Mouse (Mus musculus): ENCODE data around the gene Syngr4. TPM values are rescaled to one million over a fixed set of nuclear protein-coding genes. Genes with fewer than 3 reads are reported as not detected.
"Not testable (repeated sequence)": the region's sequence is repeated elsewhere in the genome, so short reads cannot be mapped to it uniquely, and the experiment has no call there.

The Syngr4 gene
- 0.22 TPM in 1 of 2 replicates, not detected in the other for polyA plus RNA-seq (2015; fragmentation: Nextera tagmentation; extraction: Ambion mirVana)

DNA sequence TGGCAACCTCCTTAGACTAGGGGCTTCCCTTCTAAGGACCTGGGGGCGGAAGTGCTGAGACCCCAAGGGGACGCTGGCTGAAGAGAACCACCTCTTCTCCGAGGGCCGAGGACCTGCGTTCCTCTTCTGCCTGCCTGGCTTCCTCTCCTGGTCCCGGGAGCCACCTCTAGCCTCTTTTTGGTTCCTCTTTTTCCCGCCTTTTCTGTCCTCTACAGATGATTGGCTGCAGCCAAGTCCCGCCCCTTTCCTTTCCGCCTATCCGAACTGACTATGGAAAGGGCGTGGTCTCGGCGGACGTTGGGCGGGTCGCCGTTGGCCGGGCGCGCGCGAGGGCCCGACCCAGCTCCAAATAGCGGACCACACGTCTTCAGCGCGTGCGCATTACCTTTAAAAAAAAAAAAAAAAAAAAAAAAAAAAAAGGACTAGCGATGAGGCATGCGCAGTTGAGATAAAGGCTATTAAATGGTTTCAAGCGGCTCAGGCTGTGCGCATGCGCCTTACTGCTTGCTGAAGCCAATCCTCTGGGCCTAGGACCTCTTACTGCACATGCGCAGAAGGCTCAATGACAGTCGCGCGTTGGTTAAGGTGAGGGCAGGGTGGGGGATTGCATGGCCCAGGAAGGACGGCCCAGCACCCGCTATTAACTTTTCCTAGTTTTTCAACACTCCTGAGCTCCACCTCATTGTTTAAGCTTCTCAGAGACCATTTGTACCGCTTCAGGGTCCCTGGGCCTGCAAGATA, at the start of gene Syngr4, which contains the start of gene Tmem143:
Syngr4 (minus strand) TSS at position 198 of the 741 bp plus-strand sequence.
Tmem143 (plus strand) TSS at position 425 of the 741 bp plus-strand sequence.
- peak within 1 kb of the TSS; percentile 87 for H3K4me2 ChIP-seq
- H3K9ac ChIP-seq, result peak within 1 kb of the TSS; percentile 70
- peak; percentile 94 for ATAC-seq (replicated peaks)
- H3K36me3 ChIP-seq (replicated peaks), result no peaks in the 10 kb centered on the region
- peak within 1 kb of the TSS; percentile 55 for H3K4me3 ChIP-seq
- H3K27me3 ChIP-seq (replicated peaks), result no peaks in the 10 kb centered on the region
- WGBS, result 1% methylated on average over 40 of the region's 40 CpGs
- no peaks in the 10 kb centered on the region for H3K9me3 ChIP-seq
- peaks cover 14% of the 10 kb centered on the region for H3K4me1 ChIP-seq
- H3K27ac ChIP-seq, result peak within 1 kb of the TSS; percentile 81

- not testable (repeated sequence) for H3K9ac ChIP-seq; H3K27me3 ChIP-seq (replicated peaks); H3K36me3 ChIP-seq (replicated peaks); H3K9me3 ChIP-seq; H3K27ac ChIP-seq; H3K4me2 ChIP-seq; ATAC-seq (replicated peaks); H3K4me1 ChIP-seq; H3K4me3 ChIP-seq
- 74% methylated on average over 1 of the region's 1 CpGs for WGBS
Observed at GRCm38 (mm10) chr7:45943280-45943679, 46.8 kb upstream of the Syngr4 start.

DNA sequence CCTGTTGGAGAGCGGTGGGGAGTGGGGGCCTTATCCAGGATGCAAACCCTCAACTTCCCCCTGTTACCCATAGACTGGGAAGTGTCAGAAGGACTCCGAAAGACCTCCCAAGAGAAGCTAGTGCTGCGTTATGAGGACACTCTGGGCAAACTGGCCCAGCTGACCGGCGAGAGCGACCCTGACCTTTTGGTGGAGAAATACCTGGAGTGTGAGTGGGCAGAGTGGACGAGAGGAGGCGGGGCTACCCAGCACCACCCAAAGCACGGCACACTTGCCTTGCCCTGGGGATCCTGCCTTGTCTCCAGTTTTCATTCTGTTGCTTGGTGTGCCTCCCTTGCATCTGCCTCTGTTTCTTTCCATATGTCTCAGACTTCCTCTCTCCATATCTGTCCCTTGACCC, 45.5 kb upstream of the Syngr4 start:
- Histone ChIP-seq H3K27me3 (replicated peaks) (no peaks in the 10 kb centered on the region), H3K4me3 (no peak overlapping the region), H3K27ac (no peak overlapping the region), H3K4me2 (no peak overlapping the region), H3K9me3 (no peaks in the 10 kb centered on the region), H3K4me1 (no peaks in the 10 kb centered on the region), H3K36me3 (replicated peaks) (no peaks in the 10 kb centered on the region), H3K9ac (no peak overlapping the region)
- no peak for ATAC-seq (replicated peaks)
- 86% methylated on average over 9 of the region's 9 CpGs for WGBS

DNA sequence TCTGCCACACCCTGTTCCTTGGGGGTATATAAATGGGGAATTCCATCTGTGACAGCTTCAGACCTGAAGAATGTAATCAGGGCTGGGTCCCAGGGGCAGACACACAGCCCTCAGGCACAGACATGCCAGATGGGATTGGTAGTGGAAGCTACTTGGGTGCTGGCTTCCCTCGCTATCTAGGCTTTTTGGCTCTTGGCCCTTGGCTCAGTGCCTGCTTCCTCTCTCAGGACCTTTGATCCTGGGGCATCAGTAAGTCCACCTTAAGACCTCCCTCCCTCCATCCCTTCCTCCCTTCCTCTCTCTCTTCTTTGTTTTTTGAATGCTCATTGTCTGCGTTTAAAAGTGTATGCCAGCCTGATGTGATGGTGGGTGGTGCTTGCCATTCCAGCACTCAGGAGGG, 43.3 kb upstream of the Syngr4 start:
- H3K4me3 ChIP-seq, result no peak overlapping the region
- no peak overlapping the region for H3K9ac ChIP-seq
- no peaks in the 10 kb centered on the region for H3K9me3 ChIP-seq
- 45% methylated on average over 2 of the region's 2 CpGs for WGBS
- no peak overlapping the region for H3K4me2 ChIP-seq
- no peaks in the 10 kb centered on the region for H3K36me3 ChIP-seq (replicated peaks)
- H3K27ac ChIP-seq, result no peak overlapping the region
- no peaks in the 10 kb centered on the region for H3K4me1 ChIP-seq
- no peak for ATAC-seq (replicated peaks)
- no peaks in the 10 kb centered on the region for H3K27me3 ChIP-seq (replicated peaks)

GRCm38 (mm10) chr7:45935114-45935513, 38.6 kb upstream of the Syngr4 start:
- no peak overlapping the region for H3K4me2 ChIP-seq
- 24% methylated on average over 7 of the region's 7 CpGs for WGBS
- H3K27ac ChIP-seq, result no peak overlapping the region
- no peaks in the 10 kb centered on the region for H3K36me3 ChIP-seq (replicated peaks)
- no peak for ATAC-seq (replicated peaks)
- no peak overlapping the region for H3K4me3 ChIP-seq
- H3K4me1 ChIP-seq, result no peaks in the 10 kb centered on the region
- H3K27me3 ChIP-seq (replicated peaks), result no peaks in the 10 kb centered on the region
- no peaks in the 10 kb centered on the region for H3K9me3 ChIP-seq
- no peak overlapping the region for H3K9ac ChIP-seq

DNA sequence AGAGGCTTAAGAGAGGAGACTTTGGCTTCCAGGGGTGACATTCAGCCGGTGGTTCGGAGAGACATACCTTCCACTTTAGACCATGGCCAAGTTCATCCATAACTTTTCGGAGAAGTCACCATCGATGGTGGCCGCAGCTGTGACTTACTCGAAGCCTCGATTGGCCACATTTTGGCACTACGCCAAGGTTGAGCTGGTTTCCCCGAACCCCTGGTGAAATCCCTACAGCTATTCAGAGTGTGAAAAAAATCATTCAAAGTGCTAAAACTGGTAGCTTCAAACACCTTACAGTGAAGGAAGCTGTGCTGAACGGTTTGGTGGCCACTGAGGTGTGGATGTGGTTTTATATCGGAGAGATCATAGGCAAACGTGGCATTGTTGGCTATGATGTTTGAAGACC, 37.3 kb upstream of the Syngr4 start:
- not testable (repeated sequence) for H3K4me2 ChIP-seq; H3K36me3 ChIP-seq (replicated peaks); H3K4me1 ChIP-seq; H3K27me3 ChIP-seq (replicated peaks); ATAC-seq (replicated peaks); H3K4me3 ChIP-seq; H3K9ac ChIP-seq; H3K9me3 ChIP-seq; H3K27ac ChIP-seq
- 92% methylated on average over 12 of the region's 12 CpGs for WGBS

DNA sequence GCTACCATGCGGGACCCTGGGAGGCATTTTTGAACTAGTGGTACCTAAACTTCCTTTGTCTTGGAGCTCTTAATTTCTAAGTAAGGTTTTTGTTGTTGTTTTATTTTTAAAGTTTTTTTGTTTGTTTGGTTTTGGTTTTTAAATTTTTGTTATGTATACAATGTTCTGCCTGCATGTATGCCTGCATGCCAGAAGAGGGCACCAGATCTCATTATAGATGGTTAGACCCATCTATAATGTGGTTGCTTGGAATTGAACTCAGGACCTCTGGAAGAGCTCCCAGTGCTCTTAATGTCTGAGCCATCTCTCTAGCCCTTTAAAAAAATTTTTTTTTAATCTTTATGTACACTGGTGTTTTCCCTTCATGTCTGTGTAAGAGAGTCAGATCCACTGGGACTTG, 33.2 kb upstream of the Syngr4 start:
- no peaks in the 10 kb centered on the region for H3K36me3 ChIP-seq (replicated peaks)
- no peaks in the 10 kb centered on the region for H3K9me3 ChIP-seq
- ATAC-seq (replicated peaks), result no peak
- H3K4me3 ChIP-seq, result no peak overlapping the region
- H3K27ac ChIP-seq, result no peak overlapping the region
- peaks cover 8% of the 10 kb centered on the region; the same call in 1 of the 2 replicates for H3K27me3 ChIP-seq (replicated peaks)
- H3K9ac ChIP-seq, result no peak overlapping the region
- H3K4me2 ChIP-seq, result no peak overlapping the region
- H3K4me1 ChIP-seq, result no peaks in the 10 kb centered on the region
- 96% methylated on average over 1 of the region's 1 CpGs for WGBS

- peaks cover 8% of the 10 kb centered on the region; the same call in 1 of the 2 replicates for H3K27me3 ChIP-seq (replicated peaks)
Observed at GRCm38 (mm10) chr7:45928626-45929295, 32.2 kb upstream of the Syngr4 start.

GRCm38 (mm10) chr7:45924429-45924816, 27.9 kb upstream of the Syngr4 start:
- ATAC-seq (replicated peaks), result no peak
- peaks cover 8% of the 10 kb centered on the region; the same call in 1 of the 2 replicates for H3K27me3 ChIP-seq (replicated peaks)
- no peak overlapping the region for H3K27ac ChIP-seq
- 14% methylated on average over 14 of the region's 14 CpGs for WGBS
- H3K36me3 ChIP-seq (replicated peaks), result no peaks in the 10 kb centered on the region
- H3K4me1 ChIP-seq, result peaks cover 15% of the 10 kb centered on the region
- no peak overlapping the region for H3K9ac ChIP-seq
- H3K9me3 ChIP-seq, result no peaks in the 10 kb centered on the region
- H3K4me3 ChIP-seq, result peak overlapping the region; percentile 49
- peak overlapping the region; percentile 83 for H3K4me2 ChIP-seq

More at GRCm38 (mm10) chr7:45928626-45929295, 32.2 kb upstream of the Syngr4 start:
- H3K4me3 ChIP-seq, result no peak overlapping the region
- H3K36me3 ChIP-seq (replicated peaks), result no peaks in the 10 kb centered on the region
- H3K9me3 ChIP-seq, result no peaks in the 10 kb centered on the region
- no peak overlapping the region for H3K9ac ChIP-seq
- H3K27ac ChIP-seq, result no peak overlapping the region
- H3K4me1 ChIP-seq, result peaks cover 7% of the 10 kb centered on the region; the same call in 1 of the 2 replicates
- ATAC-seq (replicated peaks), result no peak
- H3K4me2 ChIP-seq, result peak overlapping the region; percentile 35
- 14% methylated on average over 18 of the region's 23 CpGs for WGBS

GRCm38 (mm10) chr7:45923762-45924428, 27.4 kb upstream of the Syngr4 start, which contains the start of gene Ccdc114:
Gene Ccdc114 (plus strand): TSS chr7:45924072.
- Histone ChIP-seq H3K27ac (peak within 1 kb of the TSS; percentile 80), H3K36me3 (replicated peaks) (no peaks in the 10 kb centered on the region), H3K4me3 (peak within 1 kb of the TSS; percentile 49), H3K9ac (peak within 1 kb of the TSS; percentile 46), H3K9me3 (no peaks in the 10 kb centered on the region), H3K4me1 (peaks cover 15% of the 10 kb centered on the region), H3K4me2 (peak within 1 kb of the TSS; percentile 83), H3K27me3 (replicated peaks) (peaks cover 10% of the 10 kb centered on the region; the same call in 1 of the 2 replicates)
- WGBS, result 4% methylated on average over 24 of the region's 24 CpGs
- ATAC-seq (replicated peaks), result peak; percentile 55

GRCm38 (mm10) chr7:45922928-45923761, 26.6 kb upstream of the Syngr4 start:
- H3K4me1 ChIP-seq, result peaks cover 15% of the 10 kb centered on the region
- H3K4me3 ChIP-seq, result peak overlapping the region; percentile 49
- H3K36me3 ChIP-seq (replicated peaks), result no peaks in the 10 kb centered on the region
- peak; percentile 91 for ATAC-seq (replicated peaks)
- peak overlapping the region; percentile 83 for H3K4me2 ChIP-seq
- H3K27me3 ChIP-seq (replicated peaks), result peaks cover 8% of the 10 kb centered on the region; the same call in 1 of the 2 replicates
- no peaks in the 10 kb centered on the region for H3K9me3 ChIP-seq
- H3K27ac ChIP-seq, result peak overlapping the region; percentile 80
- under 1% methylated on average over 37 of the region's 37 CpGs for WGBS
- peak overlapping the region; percentile 46 for H3K9ac ChIP-seq
